Mouse (Mus musculus): ENCODE measurements around the gene Gm3029.
"Not testable (repeated sequence)": the region's sequence is repeated elsewhere in the genome, so short reads cannot be mapped to it uniquely, and the experiment has no call there.

Gene Gm3029

GRCm38 (mm10) chr14:3931456-3931855 lies at the start of gene Gm3029:
TSS of gene Gm3029 (plus strand) at chr14:3931756.
- not testable (repeated sequence) for DNase-seq

- not testable (repeated sequence) for DNase-seq
These were observed 47.7 kb upstream of the Gm3029 start, which contains the start of gene Gm2916 for GRCm38 (mm10) chr14:3883872-3884271. TSS of gene Gm2916 (plus strand) at chr14:3884172.

GRCm38 (mm10) chr14:3963247-3963646 lies 31.7 kb downstream of the Gm3029 start, which contains the start of gene Gm3095:
TSS of gene Gm3095 (plus strand) at chr14:3963547.
- not testable (repeated sequence) for DNase-seq
